Mouse (Mus musculus) stomach, postnatal 0 days (tissue): ENCODE results near the gene Eef1a1.

ENCODE experiments used
- CTCF ChIP-seq: IDR thresholded peaks from 2 replicates; pipeline ENCODE4 v1.5.1; 2016; ENCODE audit warnings: antibody characterized with exemption, low read depth, mild to moderate bottlenecking, moderate library complexity
- EP300 ChIP-seq: optimal IDR thresholded peaks from 2 replicates; pipeline ENCODE3; 2016; ENCODE audit warnings: antibody characterized with exemption

DNA sequence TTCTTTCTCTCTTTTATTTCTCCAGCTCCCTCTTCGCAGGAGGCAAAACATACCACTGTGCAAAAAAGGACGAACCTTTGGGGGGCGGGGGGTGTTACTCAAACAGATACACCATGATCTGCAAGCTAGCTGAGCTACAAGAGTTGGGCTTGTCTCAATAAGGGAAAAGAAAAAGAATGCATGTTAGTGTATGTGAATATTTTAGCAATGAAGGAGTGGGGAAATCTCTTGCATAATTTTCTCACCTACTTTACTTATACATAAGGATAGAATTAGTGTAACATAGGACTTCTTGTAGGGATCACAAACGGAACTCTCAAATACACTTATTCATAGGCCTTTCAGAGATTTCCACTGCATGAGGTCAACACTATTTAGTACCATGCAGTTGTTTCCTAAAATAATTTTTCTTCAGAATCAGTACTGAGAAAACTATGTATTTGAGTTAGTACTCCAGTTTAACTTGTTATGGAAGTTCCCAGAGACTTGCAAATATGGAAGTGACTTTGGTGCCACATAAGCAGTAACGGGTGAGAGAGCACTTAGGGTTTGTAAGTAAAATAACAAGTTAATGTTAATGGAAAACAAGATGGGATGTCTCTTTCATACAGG is 14.1 kb downstream of the Eef1a1 start:
- TF ChIP-seq EP300 (no peak), CTCF (no peak)
